Mouse (Mus musculus) hindbrain, embryonic 15.5 days (tissue): ENCODE results near the gene Shf. TPM values are rescaled to one million over a fixed set of nuclear protein-coding genes. Genes with fewer than 3 reads are reported as not detected.
"Not testable (repeated sequence)": the region's sequence is repeated elsewhere in the genome, so short reads cannot be mapped to it uniquely, and the experiment has no call there.

Source experiments
- ATAC-seq: fragments of 200-750 bp; cut with Nextera tagmentation; 2 replicates; pipeline ENCODE4 v1.8.0; 2017; ENCODE audit warnings: low read depth, moderate number of reproducible peaks, moderate TSS enrichment; ENCODE audit not compliant: low FRiP score
- H3K27ac ChIP-seq: fragments of 300-500 bp; sonication (generic); replicated peaks from 2 replicates; pipeline ENCODE4 v1.5.1; 2015; ENCODE audit warnings: mild to moderate bottlenecking, inconsistent platforms
- H3K27me3 ChIP-seq: fragments of 300-500 bp; sonication (generic); 2 replicates; pipeline ENCODE4 v1.6.1; 2015; ENCODE audit warnings: control low read depth, inconsistent platforms
- H3K36me3 ChIP-seq: fragments of 300-500 bp; sonication (generic); 2 replicates; pipeline ENCODE4 v1.6.1; 2015; ENCODE audit warnings: control low read depth, inconsistent platforms
- H3K4me1 ChIP-seq: fragments of 300-500 bp; sonication (generic); replicated peaks from 2 replicates; pipeline ENCODE4 v1.6.1; 2015; ENCODE audit warnings: control low read depth, inconsistent platforms
- H3K4me2 ChIP-seq: fragments of 300-500 bp; sonication (generic); 2 replicates; pipeline ENCODE4 v1.6.1; 2015; ENCODE audit warnings: moderate library complexity, mild to moderate bottlenecking, inconsistent platforms
- H3K4me3 ChIP-seq: fragments of 300-500 bp; sonication (generic); 2 replicates; pipeline ENCODE4 v1.5.1; 2015; ENCODE audit warnings: mild to moderate bottlenecking, inconsistent platforms
- H3K9ac ChIP-seq: fragments of 300-500 bp; sonication (generic); 2 replicates; pipeline ENCODE4 v1.6.1; 2015; ENCODE audit warnings: inconsistent platforms
- H3K9me3 ChIP-seq: fragments of 300-500 bp; sonication (generic); 2 replicates; pipeline ENCODE4 v1.6.1; 2016; ENCODE audit warnings: control low read depth, inconsistent platforms
- WGBS: fragments of 180-500 bp; shearing (Covaris S2); methylation state at CpG from one replicate; pipeline ENCODE4 v1.1.7; 2015; 5-methylcytosine and 5-hydroxymethylcytosine counted together
- polyA plus RNA-seq: library from polyadenylated mRNA; unstranded; fragments of >200 nt; fragmentation: Nextera tagmentation; extraction: Ambion mirVana; gene quantifications from 2 replicates; pipeline ENCODE4 v1.2.1, GENCODE M21; 2015

Shf gene
- 11.1 and 12.6 TPM in 2 replicates for polyA plus RNA-seq

GRCm38 (mm10) chr2:122368995-122369739, at the start of gene Shf:
Gene Shf, minus strand, starts transcription at chr2:122369162.
- Histone ChIP-seq H3K4me3 (peak within 1 kb of the TSS; percentile 93), H3K9me3 (no peaks in the 10 kb centered on the region), H3K27ac (peak within 1 kb of the TSS; percentile 79), H3K36me3 (no peaks in the 10 kb centered on the region), H3K4me2 (peak within 1 kb of the TSS; percentile 86), H3K27me3 (no peaks in the 10 kb centered on the region), H3K9ac (peak within 1 kb of the TSS; percentile 97), H3K4me1 (peaks cover 41% of the 10 kb centered on the region)
- peak; percentile 92 for ATAC-seq
- WGBS = under 1% methylated on average over 29 of the region's 54 CpGs

GRCm38 (mm10) chr2:122408928-122409327, 40.0 kb upstream of the Shf start:
- Histone ChIP-seq H3K27me3 (no peaks in the 10 kb centered on the region), H3K4me1 (no peaks in the 10 kb centered on the region), H3K27ac (no peak overlapping the region), H3K9me3 (no peaks in the 10 kb centered on the region), H3K4me2 (no peak overlapping the region), H3K9ac (no peak overlapping the region), H3K36me3 (no peaks in the 10 kb centered on the region), H3K4me3 (no peak overlapping the region)
- 88% methylated on average over 7 of the region's 7 CpGs for WGBS
- ATAC-seq = no peak

GRCm38 (mm10) chr2:122407607-122408006, 38.6 kb upstream of the Shf start:
- no peak for ATAC-seq
- Histone ChIP-seq H3K36me3 (no peaks in the 10 kb centered on the region), H3K4me1 (no peaks in the 10 kb centered on the region), H3K27ac (no peak overlapping the region), H3K9ac (no peak overlapping the region), H3K4me3 (no peak overlapping the region), H3K4me2 (no peak overlapping the region), H3K9me3 (no peaks in the 10 kb centered on the region), H3K27me3 (no peaks in the 10 kb centered on the region)
- 95% methylated on average over 2 of the region's 2 CpGs for WGBS

- no peak overlapping the region for H3K4me3 ChIP-seq
- no peaks in the 10 kb centered on the region for H3K9me3 ChIP-seq
- WGBS = 94% methylated on average over 1 of the region's 1 CpGs
- ATAC-seq = no peak
- no peaks in the 10 kb centered on the region for H3K4me1 ChIP-seq
- no peak overlapping the region for H3K27ac ChIP-seq
- no peak overlapping the region for H3K4me2 ChIP-seq
- H3K9ac ChIP-seq = no peak overlapping the region
- H3K27me3 ChIP-seq = no peaks in the 10 kb centered on the region
- H3K36me3 ChIP-seq = no peaks in the 10 kb centered on the region
Observed at GRCm38 (mm10) chr2:122396150-122396549, 27.2 kb upstream of the Shf start.

GRCm38 (mm10) chr2:122387135-122387534, 18.2 kb upstream of the Shf start:
- not testable (repeated sequence) for H3K4me1 ChIP-seq, H3K4me2 ChIP-seq, H3K27ac ChIP-seq, H3K9me3 ChIP-seq, H3K27me3 ChIP-seq, H3K4me3 ChIP-seq, H3K36me3 ChIP-seq, ATAC-seq, H3K9ac ChIP-seq
- 97% methylated on average over 3 of the region's 3 CpGs for WGBS

GRCm38 (mm10) chr2:122385095-122385494, 16.1 kb upstream of the Shf start:
- no peaks in the 10 kb centered on the region for H3K27me3 ChIP-seq
- no peaks in the 10 kb centered on the region for H3K9me3 ChIP-seq
- no peak overlapping the region for H3K27ac ChIP-seq
- no peak overlapping the region for H3K4me2 ChIP-seq
- no peak overlapping the region for H3K9ac ChIP-seq
- no peaks in the 10 kb centered on the region for H3K36me3 ChIP-seq
- ATAC-seq = no peak
- WGBS = 43% methylated on average over 3 of the region's 3 CpGs
- H3K4me1 ChIP-seq = 0 out of 2 replicates have a peak, but pooled peaks cover 3% of the 10 kb centered on the region
- H3K4me3 ChIP-seq = no peak overlapping the region

GRCm38 (mm10) chr2:122382121-122382520, 13.2 kb upstream of the Shf start:
- H3K27ac ChIP-seq = no peak overlapping the region
- H3K36me3 ChIP-seq = no peaks in the 10 kb centered on the region
- H3K9ac ChIP-seq = no peak overlapping the region
- ATAC-seq = no peak
- H3K4me1 ChIP-seq = peaks cover 3% of the 10 kb centered on the region; the same call in 1 of the 2 replicates
- H3K27me3 ChIP-seq = no peaks in the 10 kb centered on the region
- no peak overlapping the region for H3K4me2 ChIP-seq
- H3K4me3 ChIP-seq = no peak overlapping the region
- H3K9me3 ChIP-seq = no peaks in the 10 kb centered on the region
- WGBS = 83% methylated on average over 6 of the region's 6 CpGs

- H3K9ac ChIP-seq = no peak overlapping the region
- H3K4me1 ChIP-seq = peaks cover 3% of the 10 kb centered on the region; the same call in 1 of the 2 replicates
- ATAC-seq = no peak
- no peak overlapping the region for H3K4me2 ChIP-seq
- 82% methylated on average over 16 of the region's 16 CpGs for WGBS
- no peaks in the 10 kb centered on the region for H3K9me3 ChIP-seq
- H3K36me3 ChIP-seq = no peaks in the 10 kb centered on the region
- no peaks in the 10 kb centered on the region for H3K27me3 ChIP-seq
- H3K27ac ChIP-seq = no peak overlapping the region
- H3K4me3 ChIP-seq = no peak overlapping the region
Observed at GRCm38 (mm10) chr2:122381329-122382103, 12.6 kb upstream of the Shf start.

- Histone ChIP-seq H3K4me1 (peaks cover 6% of the 10 kb centered on the region), H3K36me3 (no peaks in the 10 kb centered on the region), H3K9me3 (no peaks in the 10 kb centered on the region), H3K27me3 (no peaks in the 10 kb centered on the region), H3K27ac (no peak overlapping the region), H3K9ac (no peak overlapping the region), H3K4me3 (peak overlapping the region; percentile 21), H3K4me2 (peak overlapping the region; percentile 46)
- 13% methylated on average over 11 of the region's 11 CpGs for WGBS
- no peak for ATAC-seq
Observed at GRCm38 (mm10) chr2:122380768-122381311, 11.9 kb upstream of the Shf start.

- peaks cover 11% of the 10 kb centered on the region for H3K4me1 ChIP-seq
- no peaks in the 10 kb centered on the region for H3K36me3 ChIP-seq
- no peaks in the 10 kb centered on the region for H3K9me3 ChIP-seq
- H3K4me3 ChIP-seq = no peak overlapping the region
- WGBS = 44% methylated on average over 2 of the region's 2 CpGs
- ATAC-seq = no peak
- no peaks in the 10 kb centered on the region for H3K27me3 ChIP-seq
- no peak overlapping the region for H3K9ac ChIP-seq
- H3K4me2 ChIP-seq = no peak overlapping the region
- peak overlapping the region; percentile 96; the same call in 1 of the 2 replicates for H3K27ac ChIP-seq
Observed at GRCm38 (mm10) chr2:122379292-122379650, 10.3 kb upstream of the Shf start.

- no peak for ATAC-seq
- WGBS = 20% methylated on average over 8 of the region's 8 CpGs
- H3K36me3 ChIP-seq = no peaks in the 10 kb centered on the region
Observed at GRCm38 (mm10) chr2:122378421-122379291, 9.7 kb upstream of the Shf start.

More at GRCm38 (mm10) chr2:122378421-122379291, 9.7 kb upstream of the Shf start:
- Histone ChIP-seq H3K9me3 (no peaks in the 10 kb centered on the region), H3K27ac (peak overlapping the region; percentile 96), H3K4me1 (peaks cover 14% of the 10 kb centered on the region), H3K4me3 (peak overlapping the region; percentile 63), H3K27me3 (no peaks in the 10 kb centered on the region), H3K4me2 (peak overlapping the region; percentile 56), H3K9ac (peak overlapping the region; percentile 68; the same call in 1 of the 2 replicates)
